In genomic region chr3:127428527-127428926, GRCm38 (mm10) we compare ENCODE assay signal across 19 mouse cellular contexts.
DNase-seq lines count a peak whose midpoint lies in the region; ATAC-seq and TF ChIP-seq lines count a peak whose summit lies in the region.
"Had no signal": no experiment of that assay in that cellular context is flagged by ENCODE, and none has a peak within 500 bp of the region (broad histone marks: within the 10 kb centered on the region; RNA-seq: fewer than 3 reads in every experiment).

No protein-coding gene starts in this region.

- TF ChIP-seq RAD21 in CH12.LX (IDR thresholded peaks at IDR 0.05; ENCODE audit: low read depth, low read length) = peak; percentile 56

- no peaks in the 10 kb centered on the region for H3K9me3 ChIP-seq in forebrain, embryonic 14.5 days (replicated peaks; ENCODE audit: control insufficient read depth, low read length)
- no peaks in the 10 kb centered on the region for H3K9me3 ChIP-seq in forebrain, embryonic 11.5 days (ENCODE audit: control insufficient read depth, low read length)
- H3K9me3 ChIP-seq in CH12.LX (replicated peaks; ENCODE audit: low read length) = no peaks in the 10 kb centered on the region
- H3K9me3 ChIP-seq: embryonic facial prominence, embryonic 15.5 days; liver, embryonic 12.5 days had no signal

- no peaks in the 10 kb centered on the region for H3K36me3 ChIP-seq in forebrain, embryonic 14.5 days (ENCODE audit: control insufficient read depth, insufficient read depth, low read length)
- H3K36me3 ChIP-seq in forebrain, embryonic 11.5 days (ENCODE audit: control insufficient read depth, insufficient read depth, low read length) = no peaks in the 10 kb centered on the region
- no peaks in the 10 kb centered on the region for H3K36me3 ChIP-seq in CH12.LX (replicated peaks in 1 of 2; ENCODE audit: control insufficient read depth in 1 of 2, insufficient read depth in 1 of 2, low read length in 1 of 2)
- H3K36me3 ChIP-seq: embryonic facial prominence, embryonic 15.5 days; liver, embryonic 12.5 days had no signal

- H3K27ac ChIP-seq in forebrain, embryonic 14.5 days (ENCODE audit: low read depth, low read length) = no peak overlapping the region
- no peak overlapping the region for H3K27ac ChIP-seq in forebrain, embryonic 11.5 days (ENCODE audit: low read depth, low read length)
- H3K27ac ChIP-seq in layer of hippocampus, adult 2 months = no peak overlapping the region
- no peak overlapping the region for H3K27ac ChIP-seq in CH12.LX (ENCODE audit: insufficient read depth, low read depth)
- H3K27ac ChIP-seq: embryonic facial prominence, embryonic 15.5 days; liver, embryonic 12.5 days; macrophage had no signal

- H3K9ac ChIP-seq in forebrain, embryonic 14.5 days (ENCODE audit: low read length) = no peak overlapping the region
- H3K9ac ChIP-seq in forebrain, embryonic 11.5 days (ENCODE audit: low read length) = no peak overlapping the region
- H3K9ac ChIP-seq in CH12.LX (ENCODE audit: insufficient read depth, low read depth) = no peak overlapping the region
- H3K9ac ChIP-seq: embryonic facial prominence, embryonic 15.5 days; liver, embryonic 12.5 days had no signal

- no peaks in the 10 kb centered on the region for H3K27me3 ChIP-seq in forebrain, embryonic 14.5 days (replicated peaks; ENCODE audit: control insufficient read depth, insufficient read depth, low read length)
- no peaks in the 10 kb centered on the region for H3K27me3 ChIP-seq in forebrain, embryonic 11.5 days (ENCODE audit: control insufficient read depth, insufficient read depth, low read length)
- H3K27me3 ChIP-seq in CH12.LX (replicated peaks) = no peaks in the 10 kb centered on the region
- H3K27me3 ChIP-seq: embryonic facial prominence, embryonic 15.5 days; liver, embryonic 12.5 days had no signal

- peak; percentile 29 for DNase-seq in forebrain, embryonic 14.5 days (ENCODE audit: low spot score)
- DNase-seq in forebrain, embryonic 11.5 days (ENCODE audit: low spot score) = no peak
- DNase-seq in layer of hippocampus, adult 2 months (ENCODE audit: low spot score in 2 of 2) = no peak
- no peak for DNase-seq in layer of hippocampus, postnatal 14 days (ENCODE audit: low spot score in 2 of 2)
- peak; percentile 29 for DNase-seq in CH12.LX (ENCODE audit: extremely low read depth)
- peak; percentile 20 for DNase-seq in brain, embryonic 14.5 days (ENCODE audit: low read depth)
- DNase-seq in urinary bladder, adult 2 months (ENCODE audit: low spot score) = no peak
- no peak for DNase-seq in layer of hippocampus, postnatal 10 days (ENCODE audit: low spot score in 2 of 2)
- DNase-seq: cerebellum, adult 9-10 months; gastrocnemius, postnatal 36 days; heart, postnatal 14 days; right cerebral cortex, postnatal 4 days; thymus, postnatal 25 days had no signal

- dilution Hi-C loops in CH12.LX (cut with MboI; ENCODE audit: extremely low pct_ligation_motif_present, extremely low pct_unique_long_range_greater_than_20kb, low sequenced_read_pairs) = no loop called here

- peaks cover 3% of the 10 kb centered on the region; the same call in 1 of the 2 replicates for H3K4me1 ChIP-seq in forebrain, embryonic 14.5 days (ENCODE audit: control insufficient read depth, insufficient read depth, low read length)
- H3K4me1 ChIP-seq in forebrain, embryonic 11.5 days (replicated peaks; ENCODE audit: control insufficient read depth, insufficient read depth, low read length) = no peaks in the 10 kb centered on the region
- H3K4me1 ChIP-seq in CH12.LX (ENCODE audit: control insufficient read depth in 1 of 2, insufficient read depth in 2 of 2) = no peaks in the 10 kb centered on the region
- H3K4me1 ChIP-seq: embryonic facial prominence, embryonic 15.5 days; liver, embryonic 12.5 days had no signal

- in situ Hi-C loops in CH12.LX (cut with MboI; ENCODE audit: low pct_ligation_motif_present, low pct_unique_long_range_greater_than_20kb, low sequenced_read_pairs) = loop anchor here (10.0 to 25.0 kb wide), 2 partner anchors 104 to 241 kb away; no protein-coding TSS in a partner anchor

- TF ChIP-seq EP300 in CH12.LX (IDR thresholded peaks at IDR 0.05; ENCODE audit: low read length) = no peak

- H3K4me3 ChIP-seq in forebrain, embryonic 14.5 days (ENCODE audit: low read depth, low read length) = no peak overlapping the region
- H3K4me3 ChIP-seq in forebrain, embryonic 11.5 days (ENCODE audit: low read depth, low read length) = no peak overlapping the region
- no peak overlapping the region for H3K4me3 ChIP-seq in layer of hippocampus, adult 2 months
- H3K4me3 ChIP-seq in CH12.LX (replicated peaks in 1 of 3; ENCODE audit: low read depth in 2 of 3, low read length in 2 of 3, poor library complexity in 1 of 3) = no peak overlapping the region
- H3K4me3 ChIP-seq: embryonic facial prominence, embryonic 15.5 days; liver, embryonic 12.5 days; myocyte had no signal

- WGBS in forebrain, embryonic 14.5 days = 91% methylated on average over 3 of the region's 3 CpGs
- WGBS in forebrain, embryonic 11.5 days = 89% methylated on average over 3 of the region's 3 CpGs

- no peak for ATAC-seq in forebrain, embryonic 14.5 days
- ATAC-seq in forebrain, embryonic 11.5 days (replicated peaks; ENCODE audit: low FRiP score) = no peak
- ATAC-seq: forebrain, embryonic 16.5 days; inflammation-experienced regulatory T-cells, adult 6 months; liver, embryonic 12.5 days had no signal

- no peak for TF ChIP-seq POLR2A in CH12.LX (IDR thresholded peaks at IDR 0.05; ENCODE audit: low read depth, low read length)
- no peak for TF ChIP-seq POLR2A in brain, embryonic 14.5 days (IDR thresholded peaks at IDR 0.05; ENCODE audit: borderline replicate concordance, extremely low read depth, insufficient read depth, insufficient read length, poor library complexity, severe bottlenecking)

- H3K79me2 ChIP-seq in CH12.LX (replicated peaks; ENCODE audit: control insufficient read depth, extremely low read depth, insufficient read depth, poor library complexity, severe bottlenecking) = no peaks in the 10 kb centered on the region

- TF ChIP-seq CTCF in layer of hippocampus, adult 2 months (conservative IDR thresholded peaks at IDR 0.05) = peak; percentile 75
- TF ChIP-seq CTCF in CH12.LX (conservative IDR thresholded peaks at IDR 0.05 in 1 of 2, IDR thresholded peaks at IDR 0.05 in 1 of 2; ENCODE audit: low read depth in 2 of 2, low read length in 2 of 2) = peak; percentile 6 to 79; a peak in 2 of 4 replicates
- peak; percentile 24; the same call in 1 of the 2 replicates for TF ChIP-seq CTCF in brain, embryonic 14.5 days (IDR thresholded peaks at IDR 0.05; ENCODE audit: borderline replicate concordance, extremely low read depth, insufficient read depth, insufficient read length)

- no peak overlapping the region for H3K4me2 ChIP-seq in forebrain, embryonic 14.5 days (ENCODE audit: low read length)
- H3K4me2 ChIP-seq in forebrain, embryonic 11.5 days (ENCODE audit: low read depth, low read length, severe bottlenecking) = no peak overlapping the region
- no peak overlapping the region for H3K4me2 ChIP-seq in CH12.LX (ENCODE audit: insufficient read depth, low read depth, poor library complexity, severe bottlenecking)
- H3K4me2 ChIP-seq: embryonic facial prominence, embryonic 15.5 days; liver, embryonic 12.5 days had no signal

TF ChIP-seq in CH12.LX, 34 proteins besides CTCF, POLR2A, EP300 and RAD21:
- TF ChIP-seq UBTF (IDR thresholded peaks at IDR 0.05; ENCODE audit: low read depth, low read length) (no peak), MYC (IDR thresholded peaks at IDR 0.05; ENCODE audit: low read depth, low read length) (peak; percentile 72; the same call in 1 of the 2 replicates), MAFK (IDR thresholded peaks at IDR 0.05; ENCODE audit: insufficient replicate concordance, low read length) (no peak), ELF1 (IDR thresholded peaks at IDR 0.05; ENCODE audit: low read depth, low read length) (no peak), IRF4 (IDR thresholded peaks at IDR 0.05; ENCODE audit: low read depth, low read length) (no peak), TCF12 (IDR thresholded peaks at IDR 0.05; ENCODE audit: low read depth, low read length) (no peak), KAT2A (IDR thresholded peaks at IDR 0.05; ENCODE audit: insufficient replicate concordance, low read length) (no peak), GABPA (IDR thresholded peaks at IDR 0.05; ENCODE audit: insufficient replicate concordance, low read depth, low read length) (no peak), SMC3 (IDR thresholded peaks at IDR 0.05; ENCODE audit: low read depth, low read length) (peak; percentile 61), MAX (IDR thresholded peaks at IDR 0.05; ENCODE audit: low read length) (no peak)

Comparison
In these comparisons a context has a peak if more than half of its experiments do, and no peak if none do; other contexts are left out.
1. DNase-seq: peak in forebrain, embryonic 14.5 days (single experiment), CH12.LX (single experiment) and brain, embryonic 14.5 days (single experiment); none in forebrain, embryonic 11.5 days (single experiment), layer of hippocampus, adult 2 months (0 of 2), layer of hippocampus, postnatal 14 days (0 of 2), urinary bladder, adult 2 months (single experiment) and layer of hippocampus, postnatal 10 days (0 of 2).
2. CTCF ChIP-seq: peak in every context shown above with its lines; median percentile 75 in layer of hippocampus, adult 2 months; 42 in CH12.LX; 24 in brain, embryonic 14.5 days.